Mouse (Mus musculus) forebrain, embryonic 13.5 days (tissue): ENCODE results near the gene Rras2. TPM values are rescaled to one million over a fixed set of nuclear protein-coding genes. Genes with fewer than 3 reads are reported as not detected.

Experiments used
- ATAC-seq: fragments of 200-750 bp; cut with Nextera tagmentation; 2 replicates; pipeline ENCODE4 v1.8.0; 2017
- H3K27ac ChIP-seq: fragments of 300-500 bp; sonication (generic); 2 replicates; pipeline ENCODE4 v1.5.1; 2015; ENCODE audit warnings: inconsistent platforms, mild to moderate bottlenecking, moderate library complexity
- H3K27me3 ChIP-seq: fragments of 300-500 bp; sonication (generic); 2 replicates; pipeline ENCODE4 v1.6.1; 2015; ENCODE audit warnings: mild to moderate bottlenecking, inconsistent platforms
- H3K36me3 ChIP-seq: fragments of 300-500 bp; sonication (generic); 2 replicates; pipeline ENCODE4 v1.6.1; 2015; ENCODE audit warnings: mild to moderate bottlenecking, inconsistent platforms; ENCODE audit not compliant: poor library complexity, severe bottlenecking
- H3K4me1 ChIP-seq: fragments of 300-500 bp; sonication (generic); 2 replicates; pipeline ENCODE4 v1.6.1; 2015; ENCODE audit warnings: inconsistent platforms
- H3K4me2 ChIP-seq: fragments of 300-500 bp; sonication (generic); 2 replicates; pipeline ENCODE4 v1.6.1; 2015; ENCODE audit warnings: inconsistent platforms, mild to moderate bottlenecking, moderate library complexity
- H3K4me3 ChIP-seq: fragments of 300-500 bp; sonication (generic); 2 replicates; pipeline ENCODE4 v1.5.1; 2015; ENCODE audit warnings: mild to moderate bottlenecking, inconsistent platforms
- H3K9ac ChIP-seq: fragments of 300-500 bp; sonication (generic); 2 replicates; pipeline ENCODE4 v1.6.1; 2015; ENCODE audit warnings: mild to moderate bottlenecking, inconsistent platforms
- H3K9me3 ChIP-seq: fragments of 300-500 bp; sonication (generic); replicated peaks from 2 replicates; pipeline ENCODE4 v1.6.1; 2016; ENCODE audit warnings: inconsistent platforms
- WGBS: fragments of 180-500 bp; shearing (Covaris S2); methylation state at CpG from one replicate; pipeline ENCODE4 v1.1.7; 2015; 5-methylcytosine and 5-hydroxymethylcytosine counted together
- polyA plus RNA-seq: library from polyadenylated mRNA; unstranded; fragments of >200 nt; fragmentation: Nextera tagmentation; extraction: Ambion mirVana; gene quantifications from 2 replicates; pipeline ENCODE4 v1.2.1, GENCODE M21; 2015

Rras2 gene
- polyA plus RNA-seq, 1 experiment from 2014 or later, result 18.9 TPM

DNA sequence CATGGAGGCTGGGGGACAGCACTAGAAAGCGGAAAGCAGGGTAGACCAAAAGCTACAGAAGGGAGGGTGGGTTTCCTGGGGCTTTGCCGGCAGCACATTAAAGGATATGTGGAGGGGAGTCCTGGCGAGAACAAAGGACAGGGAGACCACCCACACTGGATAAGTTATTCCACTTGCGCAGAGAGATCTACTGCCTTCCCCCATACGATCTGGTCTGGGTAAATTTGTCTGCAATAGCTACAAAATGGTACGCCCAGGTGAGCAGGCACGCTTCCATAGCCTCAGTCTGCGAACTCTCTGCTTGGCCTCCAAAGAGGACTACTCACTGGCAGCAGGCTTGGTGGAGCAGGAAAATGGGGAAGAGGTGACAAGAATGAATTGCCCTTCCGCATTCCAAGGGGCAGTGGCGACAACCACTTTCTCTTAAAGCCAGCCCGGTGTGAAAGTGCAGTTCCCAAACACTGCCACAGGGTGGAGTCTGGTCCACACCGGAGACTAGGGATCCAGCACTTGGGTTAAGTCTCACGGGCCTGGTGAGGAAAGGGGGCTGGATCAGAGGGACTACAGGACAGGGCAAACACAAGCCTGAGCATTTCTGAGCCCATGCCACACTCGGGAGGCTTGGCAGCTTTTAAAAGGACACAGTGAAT is 50.9 kb downstream of the Rras2 start:
- no peak overlapping the region for H3K9ac ChIP-seq

DNA sequence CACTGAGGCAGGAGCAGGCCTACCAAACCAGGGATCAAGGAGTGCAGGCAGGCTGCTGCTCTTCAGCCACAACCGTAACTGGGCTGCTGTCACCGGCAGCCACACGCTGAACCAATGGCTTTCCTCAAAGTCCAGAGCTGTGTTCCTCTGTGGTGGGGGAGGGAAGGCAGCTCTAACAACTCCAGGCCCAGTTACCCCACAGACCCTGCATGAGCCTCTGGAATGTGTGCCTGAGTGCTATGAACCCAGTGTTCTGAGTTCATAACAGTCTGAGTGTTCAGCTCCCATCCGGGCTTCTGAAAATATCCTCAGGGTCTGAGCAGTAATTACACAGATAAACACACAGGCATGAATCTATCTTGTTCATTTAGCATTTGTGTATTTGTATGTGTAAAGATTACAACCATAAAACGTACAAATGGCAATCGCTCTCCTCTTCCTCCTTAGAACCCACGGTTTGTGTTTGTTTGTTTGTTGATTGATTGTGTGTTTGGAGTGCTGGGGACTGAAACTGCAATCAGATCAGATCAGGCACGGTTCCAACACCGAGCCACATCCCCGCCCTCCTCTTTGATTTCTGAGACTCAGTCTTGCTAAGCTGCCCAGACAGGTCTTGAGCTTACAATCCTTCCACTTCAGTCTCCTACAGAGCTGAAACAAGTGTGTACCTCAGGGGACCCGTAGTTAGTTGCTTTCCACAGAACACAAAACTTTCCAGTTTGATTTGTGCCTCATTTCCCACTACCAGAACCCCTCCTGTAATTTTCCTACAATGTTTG is 52.0 kb downstream of the Rras2 start:
- Histone ChIP-seq H3K4me1 (peaks cover 11% of the 10 kb centered on the region), H3K4me3 (no peak overlapping the region), H3K27me3 (no peaks in the 10 kb centered on the region), H3K4me2 (no peak overlapping the region), H3K36me3 (no peaks in the 10 kb centered on the region), H3K9me3 (no peaks in the 10 kb centered on the region), H3K9ac (no peak overlapping the region), H3K27ac (no peak overlapping the region)
- WGBS, result 49% methylated on average over 11 of the region's 11 CpGs
- ATAC-seq, result no peak

More for the DNA sequence above, 50.9 kb downstream of the Rras2 start:
- Histone ChIP-seq H3K36me3 (no peaks in the 10 kb centered on the region), H3K4me2 (peak overlapping the region; percentile 55), H3K27ac (no peak overlapping the region), H3K4me1 (peaks cover 14% of the 10 kb centered on the region), H3K4me3 (peak overlapping the region; percentile 21; the same call in 1 of the 2 replicates), H3K9me3 (no peaks in the 10 kb centered on the region), H3K27me3 (no peaks in the 10 kb centered on the region)
- peak; percentile 87 for ATAC-seq
- WGBS, result 11% methylated on average over 14 of the region's 14 CpGs

DNA sequence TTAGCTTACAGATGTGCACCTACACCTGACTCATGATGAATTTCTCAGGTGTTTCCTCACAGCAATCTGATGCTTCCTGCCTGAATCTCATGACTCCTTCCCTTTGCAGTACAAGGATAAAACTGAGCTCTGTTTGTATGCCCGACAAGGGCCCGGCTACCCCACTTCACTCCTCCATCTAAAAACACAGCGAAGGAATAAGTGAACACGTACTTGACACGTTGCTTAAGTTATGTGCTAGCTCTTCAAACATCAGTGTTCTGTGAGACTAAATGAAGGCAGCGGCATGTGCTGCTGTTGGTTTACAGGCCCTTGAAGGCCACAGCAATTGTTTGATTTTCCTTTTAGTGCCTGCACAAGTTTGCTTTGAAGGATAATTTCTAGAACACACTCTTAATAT is 53.6 kb downstream of the Rras2 start:
- H3K4me1 ChIP-seq, result peaks cover 11% of the 10 kb centered on the region
- ATAC-seq, result no peak
- WGBS, result 85% methylated on average over 6 of the region's 6 CpGs
- no peaks in the 10 kb centered on the region for H3K27me3 ChIP-seq
- H3K4me3 ChIP-seq, result no peak overlapping the region
- no peaks in the 10 kb centered on the region for H3K36me3 ChIP-seq
- H3K9me3 ChIP-seq, result no peaks in the 10 kb centered on the region
- H3K9ac ChIP-seq, result no peak overlapping the region
- H3K27ac ChIP-seq, result no peak overlapping the region
- no peak overlapping the region for H3K4me2 ChIP-seq

DNA sequence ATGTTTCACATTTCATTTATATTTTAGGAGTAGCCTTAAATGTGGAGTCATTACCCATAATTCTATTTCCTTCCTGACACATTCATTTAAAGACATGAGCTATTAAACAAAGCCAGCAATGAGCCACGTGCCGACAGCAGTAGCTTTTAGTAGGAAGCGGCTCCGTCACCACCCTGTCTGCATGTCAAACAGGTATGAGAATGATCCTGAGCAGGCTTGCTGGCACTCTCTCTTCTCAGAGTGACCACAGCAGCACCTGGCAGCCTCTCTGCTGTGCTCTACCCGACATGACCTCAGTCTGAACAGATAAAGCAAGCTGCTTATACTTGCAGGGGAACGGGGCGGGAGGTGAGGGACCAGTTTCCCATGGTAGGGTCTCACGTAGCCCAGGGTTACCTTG is 54.0 kb downstream of the Rras2 start:
- no peak overlapping the region for H3K27ac ChIP-seq
- no peaks in the 10 kb centered on the region for H3K27me3 ChIP-seq
- WGBS, result 74% methylated on average over 8 of the region's 8 CpGs
- H3K36me3 ChIP-seq, result no peaks in the 10 kb centered on the region
- ATAC-seq, result no peak
- H3K4me2 ChIP-seq, result no peak overlapping the region
- H3K4me3 ChIP-seq, result no peak overlapping the region
- peaks cover 11% of the 10 kb centered on the region for H3K4me1 ChIP-seq
- no peak overlapping the region for H3K9ac ChIP-seq
- no peaks in the 10 kb centered on the region for H3K9me3 ChIP-seq

DNA sequence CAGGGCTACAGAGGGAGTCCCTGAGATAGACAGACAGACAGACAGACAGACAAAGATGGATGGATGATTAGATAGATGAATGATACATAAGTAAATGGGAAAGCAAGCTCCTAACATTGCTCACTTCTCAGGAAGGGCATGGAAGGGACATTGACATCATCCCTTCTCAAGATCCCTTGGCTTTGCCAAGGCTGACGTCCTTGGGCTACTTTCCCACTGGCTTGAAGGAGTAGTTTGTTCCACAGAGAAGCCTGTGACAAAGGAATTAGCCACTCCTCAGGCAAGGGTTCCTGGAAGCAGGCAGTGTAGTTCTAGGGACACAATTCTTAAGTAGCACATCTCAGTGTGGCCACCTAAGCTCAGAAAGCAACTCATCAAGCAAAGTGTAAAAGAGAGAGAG is 55.1 kb downstream of the Rras2 start:
- Histone ChIP-seq H3K4me3 (no peak overlapping the region), H3K27me3 (no peaks in the 10 kb centered on the region), H3K36me3 (no peaks in the 10 kb centered on the region), H3K9me3 (no peaks in the 10 kb centered on the region), H3K9ac (no peak overlapping the region), H3K4me2 (no peak overlapping the region), H3K4me1 (peaks cover 11% of the 10 kb centered on the region), H3K27ac (no peak overlapping the region)
- 59% methylated on average over 1 of the region's 1 CpGs for WGBS
- ATAC-seq, result no peak

DNA sequence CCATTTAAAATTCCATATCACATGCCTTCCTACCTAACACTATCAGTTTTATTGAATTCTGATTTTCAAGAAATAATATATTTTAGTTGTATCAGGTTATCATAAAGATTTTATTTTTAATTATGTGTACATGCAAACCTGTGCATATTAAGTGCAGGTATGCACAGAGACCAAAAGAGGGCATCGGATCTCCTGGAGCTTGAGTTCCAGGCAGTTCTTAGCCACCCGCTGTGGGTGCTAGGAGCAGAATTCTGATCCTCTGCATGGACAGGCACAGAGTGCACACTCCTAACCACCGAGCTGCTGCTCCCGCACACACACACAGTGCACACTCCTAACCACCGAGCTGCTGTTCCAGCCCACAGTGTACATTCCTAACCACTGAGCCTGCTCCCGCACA is 57.1 kb downstream of the Rras2 start:
- H3K9ac ChIP-seq, result no peak overlapping the region
- WGBS, result 93% methylated on average over 6 of the region's 6 CpGs
- H3K9me3 ChIP-seq, result no peaks in the 10 kb centered on the region
- no peak for ATAC-seq
- no peak overlapping the region for H3K4me2 ChIP-seq
- no peak overlapping the region for H3K4me3 ChIP-seq
- no peaks in the 10 kb centered on the region for H3K36me3 ChIP-seq
- H3K27ac ChIP-seq, result no peak overlapping the region
- no peaks in the 10 kb centered on the region for H3K27me3 ChIP-seq
- no peaks in the 10 kb centered on the region for H3K4me1 ChIP-seq

DNA sequence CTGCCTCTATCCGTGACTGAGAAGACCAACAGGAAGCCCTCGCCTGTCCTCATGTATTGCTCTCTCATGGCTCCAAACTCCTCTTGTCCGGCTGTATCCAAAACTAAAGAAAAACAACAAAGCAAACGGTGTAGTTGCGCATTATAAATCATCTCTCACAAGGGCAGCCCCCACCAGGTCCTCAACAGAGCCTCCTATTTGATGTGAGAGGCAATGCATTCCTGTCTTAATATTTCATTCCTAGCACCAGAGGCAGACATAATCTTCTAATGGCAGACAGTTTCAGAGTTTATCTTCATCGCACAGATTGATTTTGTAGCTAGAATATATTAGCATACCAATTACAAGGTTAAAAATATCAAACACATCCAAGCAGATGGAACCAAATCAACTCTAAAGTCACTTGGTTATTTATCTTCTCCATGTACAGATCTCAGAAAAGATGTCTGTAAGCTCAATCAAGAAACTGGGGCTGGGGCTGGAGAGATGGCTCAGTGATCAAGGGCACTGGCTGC is 58.6 kb downstream of the Rras2 start:
- WGBS, result 87% methylated on average over 6 of the region's 6 CpGs
- no peak overlapping the region for H3K4me2 ChIP-seq
- H3K36me3 ChIP-seq, result no peaks in the 10 kb centered on the region
- H3K27me3 ChIP-seq, result no peaks in the 10 kb centered on the region
- peak overlapping the region; percentile 36 for H3K27ac ChIP-seq
- H3K4me3 ChIP-seq, result no peak overlapping the region
- no peak overlapping the region for H3K9ac ChIP-seq
- peak; percentile 36; the same call in 1 of the 2 replicates for ATAC-seq
- no peaks in the 10 kb centered on the region for H3K4me1 ChIP-seq
- no peaks in the 10 kb centered on the region for H3K9me3 ChIP-seq

DNA sequence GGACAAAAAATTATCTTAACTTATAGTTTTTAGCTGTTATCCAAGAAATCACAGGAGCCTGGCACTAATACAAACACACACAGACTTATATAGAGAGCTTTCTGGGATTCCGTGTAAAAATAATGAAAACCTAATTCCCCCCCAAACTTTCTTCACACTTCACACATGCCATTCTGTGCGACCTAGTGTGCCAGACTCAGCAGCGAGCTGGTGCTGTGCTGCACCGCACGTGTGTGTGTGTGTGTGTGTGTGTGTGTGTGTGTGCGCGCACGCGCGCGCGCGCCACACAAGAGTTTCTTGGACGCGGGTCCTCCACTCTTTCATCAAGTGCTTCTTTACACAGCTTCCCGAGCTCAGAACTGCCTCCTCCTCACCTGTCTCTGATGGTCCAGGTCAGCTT is 59.4 kb downstream of the Rras2 start:
- Histone ChIP-seq H3K36me3 (no peaks in the 10 kb centered on the region), H3K4me2 (no peak overlapping the region), H3K4me1 (no peaks in the 10 kb centered on the region), H3K27me3 (no peaks in the 10 kb centered on the region), H3K9ac (no peak overlapping the region), H3K27ac (no peak overlapping the region), H3K9me3 (no peaks in the 10 kb centered on the region), H3K4me3 (no peak overlapping the region)
- 90% methylated on average over 16 of the region's 16 CpGs for WGBS
- ATAC-seq, result no peak

DNA sequence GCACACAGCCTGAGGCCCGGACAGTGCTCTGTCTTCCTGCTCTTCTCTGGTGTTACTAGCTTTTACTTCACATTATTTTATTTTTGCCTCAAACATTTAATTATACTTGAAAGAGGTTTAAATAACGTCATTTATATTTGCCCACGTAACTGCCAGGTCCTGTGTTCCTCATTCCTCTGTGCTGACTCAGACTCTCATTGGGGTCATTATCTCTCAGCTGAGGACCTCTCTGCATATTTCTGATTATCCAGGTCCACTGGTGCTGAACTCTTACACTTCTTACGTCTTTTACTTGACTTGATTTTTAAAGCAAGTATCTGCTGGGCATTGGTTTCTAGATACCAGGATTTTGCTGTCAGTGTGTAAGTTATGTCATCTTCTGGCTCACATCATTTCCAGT is 63.9 kb downstream of the Rras2 start:
- no peak for ATAC-seq

DNA sequence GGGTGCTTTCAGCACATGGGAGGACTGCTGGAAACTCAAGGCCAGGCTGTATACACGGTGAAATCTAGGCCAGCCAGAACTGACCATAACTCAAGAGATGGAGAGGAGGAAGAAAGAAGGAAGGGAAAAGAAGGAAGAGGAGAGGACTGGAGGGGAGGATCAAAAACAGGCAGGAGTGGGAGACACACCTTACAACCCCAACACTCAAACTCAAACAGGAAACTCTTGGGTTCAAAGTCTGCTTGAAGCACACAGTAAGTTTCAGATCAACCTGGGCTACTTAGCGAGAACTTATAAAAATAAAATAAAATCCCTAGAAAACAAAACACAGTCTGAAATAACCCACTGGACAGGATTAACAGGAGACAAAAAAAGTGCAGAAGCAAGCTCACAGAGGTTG is 71.8 kb downstream of the Rras2 start:
- no peaks in the 10 kb centered on the region for H3K27me3 ChIP-seq
- no peak overlapping the region for H3K4me2 ChIP-seq
- H3K4me1 ChIP-seq, result peaks cover 15% of the 10 kb centered on the region; the same call in 1 of the 2 replicates
- no peak overlapping the region for H3K27ac ChIP-seq
- no peak overlapping the region for H3K9ac ChIP-seq
- no peak for ATAC-seq
- no peaks in the 10 kb centered on the region for H3K9me3 ChIP-seq
- no peaks in the 10 kb centered on the region for H3K36me3 ChIP-seq
- no peak overlapping the region for H3K4me3 ChIP-seq
- WGBS, result 89% methylated on average over 2 of the region's 2 CpGs

More for the DNA sequence above, 63.9 kb downstream of the Rras2 start:
- no peak overlapping the region for H3K4me2 ChIP-seq
- no peaks in the 10 kb centered on the region for H3K36me3 ChIP-seq
- H3K4me1 ChIP-seq, result no peaks in the 10 kb centered on the region
- H3K27ac ChIP-seq, result no peak overlapping the region
- no peak overlapping the region for H3K4me3 ChIP-seq
- no peaks in the 10 kb centered on the region for H3K9me3 ChIP-seq
- H3K27me3 ChIP-seq, result no peaks in the 10 kb centered on the region
- WGBS, result 83% methylated on average over 4 of the region's 4 CpGs
- no peak overlapping the region for H3K9ac ChIP-seq

DNA sequence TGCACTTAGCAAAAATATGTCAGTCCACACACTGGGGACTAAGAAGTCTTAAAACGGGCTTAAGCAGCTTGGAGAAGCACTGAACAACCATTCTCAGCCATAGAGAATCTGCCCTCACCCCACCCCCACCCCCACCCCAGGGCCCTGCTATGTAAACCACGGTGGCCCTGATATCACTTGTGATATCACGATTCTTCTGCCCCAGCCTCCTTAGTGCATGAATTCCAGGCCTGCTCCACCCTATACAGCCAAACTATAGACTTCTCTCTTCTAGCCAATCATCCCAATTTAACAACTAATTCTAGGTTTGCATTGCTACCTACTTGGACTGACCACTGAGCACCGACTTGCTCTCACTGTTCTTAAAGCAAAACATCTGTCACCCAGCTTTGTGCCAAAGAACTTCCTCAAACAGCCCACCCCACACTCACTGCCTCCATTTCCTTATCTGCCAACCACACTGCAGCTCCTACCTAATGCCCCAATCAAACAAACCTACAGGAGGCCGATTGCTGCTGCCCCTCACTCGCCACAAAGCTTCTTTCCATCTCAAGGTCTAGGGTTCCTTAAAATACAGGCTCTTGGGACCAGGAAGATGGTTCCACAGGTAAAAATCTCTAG is 73.5 kb downstream of the Rras2 start:
- no peak for ATAC-seq
- H3K27ac ChIP-seq, result no peak overlapping the region
- H3K9me3 ChIP-seq, result no peaks in the 10 kb centered on the region
- 0 out of 2 replicates have a peak, but pooled peaks cover 3% of the 10 kb centered on the region for H3K36me3 ChIP-seq
- peaks cover 15% of the 10 kb centered on the region; the same call in 1 of the 2 replicates for H3K4me1 ChIP-seq
- no peak overlapping the region for H3K9ac ChIP-seq
- no peak overlapping the region for H3K4me3 ChIP-seq
- no peak overlapping the region for H3K4me2 ChIP-seq
- 85% methylated on average over 6 of the region's 6 CpGs for WGBS
- no peaks in the 10 kb centered on the region for H3K27me3 ChIP-seq
